Mouse (Mus musculus): ENCODE results near the gene Dact2. TPM values are rescaled to one million over a fixed set of nuclear protein-coding genes. Genes with fewer than 3 reads are reported as not detected.

Gene Dact2
- polyA plus RNA-seq, 1 experiment from 2014 or later: 1.1 TPM

GRCm38 (mm10) chr17:14221893-14222615, 17.9 kb upstream of the Dact2 start:
- Histone ChIP-seq H3K4me2 (ENCODE audit: low read depth) (no peak overlapping the region), H3K9ac (ENCODE audit: low read length) (no peak overlapping the region), H3K4me3 (ENCODE audit: low read depth, low read length) (no peak overlapping the region), H3K36me3 (ENCODE audit: control insufficient read depth, insufficient read depth, low read length) (no peaks in the 10 kb centered on the region), H3K9me3 (ENCODE audit: control insufficient read depth, low read length) (no peaks in the 10 kb centered on the region), H3K4me1 (ENCODE audit: control insufficient read depth, insufficient read depth, low read length) (no peaks in the 10 kb centered on the region), H3K27ac (ENCODE audit: low read depth, low read length) (no peak overlapping the region), H3K27me3 (ENCODE audit: control insufficient read depth, insufficient read depth, low read length) (no peaks in the 10 kb centered on the region)
- DNase-seq (ENCODE audit: low spot score) (peak; percentile 45), ATAC-seq (ENCODE audit: insufficient read depth, low FRiP score, low TSS enrichment) (no peak)
- WGBS: 31% methylated on average over 11 of the region's 11 CpGs

DNA sequence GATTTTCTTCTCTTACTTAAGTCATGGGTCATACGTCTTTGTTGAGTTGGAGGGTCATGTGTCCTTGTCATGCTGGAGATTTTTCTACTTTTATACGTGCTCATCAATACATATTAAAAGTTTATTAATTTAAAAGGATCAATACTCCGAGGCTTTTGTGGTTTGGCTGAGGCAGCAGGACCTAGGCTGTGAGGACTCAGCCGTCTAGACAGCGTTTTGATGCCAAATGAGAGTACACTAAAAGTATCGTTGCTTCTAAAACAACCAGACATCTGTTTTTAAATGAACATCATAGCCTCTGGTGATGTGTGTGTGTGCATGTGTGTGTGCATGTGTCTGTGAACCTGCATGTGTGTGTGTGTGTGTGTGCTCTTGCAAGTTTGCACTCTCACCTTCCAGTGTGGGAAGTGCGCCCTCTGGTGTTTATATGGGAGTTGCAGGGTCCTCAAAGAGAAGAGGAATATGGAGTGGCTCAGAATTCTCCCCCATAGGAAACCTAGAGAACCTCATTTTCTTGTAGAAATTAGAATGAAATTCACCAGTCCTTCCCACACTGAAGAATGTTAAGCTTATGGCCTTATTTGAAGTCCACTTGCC, 16.6 kb upstream of the Dact2 start:
- no peak overlapping the region for H3K4me3 ChIP-seq (ENCODE audit: low read depth, low read length)
- DNase-seq (ENCODE audit: low spot score) (peak; percentile 74), ATAC-seq (ENCODE audit: insufficient read depth, low FRiP score, low TSS enrichment) (peak; percentile 35; the same call in 1 of the 2 replicates)
- 68% methylated on average over 7 of the region's 7 CpGs for WGBS
- no peaks in the 10 kb centered on the region for H3K36me3 ChIP-seq (ENCODE audit: control insufficient read depth, insufficient read depth, low read length)
- no peaks in the 10 kb centered on the region for H3K27me3 ChIP-seq (ENCODE audit: control insufficient read depth, insufficient read depth, low read length)
- H3K4me1 ChIP-seq (ENCODE audit: control insufficient read depth, insufficient read depth, low read length): no peaks in the 10 kb centered on the region
- H3K9me3 ChIP-seq (ENCODE audit: control insufficient read depth, low read length): no peaks in the 10 kb centered on the region
- H3K27ac ChIP-seq (ENCODE audit: low read depth, low read length): no peak overlapping the region
- H3K4me2 ChIP-seq (ENCODE audit: low read depth): no peak overlapping the region
- H3K9ac ChIP-seq (ENCODE audit: low read length): no peak overlapping the region

DNA sequence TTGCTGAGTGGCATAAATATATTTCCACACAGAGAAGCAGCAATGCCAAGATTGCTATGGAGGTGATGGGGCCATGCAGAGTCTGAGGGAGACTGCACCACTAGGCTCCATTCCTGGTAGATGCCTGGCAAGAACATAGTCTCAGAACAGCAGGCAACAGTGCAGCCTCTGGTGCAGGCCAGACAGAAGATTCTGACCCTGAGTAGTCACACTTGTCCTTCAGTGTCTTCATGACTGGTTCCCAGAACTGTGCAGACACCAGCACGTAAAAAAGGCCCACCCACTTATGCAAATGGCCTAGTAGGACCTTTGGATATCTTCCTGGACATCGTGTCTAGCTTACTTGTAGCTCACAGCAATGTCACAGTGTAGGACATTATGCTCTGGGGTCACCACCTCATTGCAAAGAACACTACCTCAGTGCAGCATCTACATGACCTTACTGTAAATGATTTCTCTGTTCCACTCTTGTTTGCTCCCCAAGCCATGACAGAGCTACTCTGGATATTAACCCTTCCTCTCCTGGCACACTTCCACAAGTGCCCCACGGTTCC, 9.9 kb upstream of the Dact2 start:
- Histone ChIP-seq H3K4me2 (ENCODE audit: low read depth) (no peak overlapping the region), H3K36me3 (ENCODE audit: control insufficient read depth, insufficient read depth, low read length) (no peaks in the 10 kb centered on the region), H3K4me1 (ENCODE audit: control insufficient read depth, insufficient read depth, low read length) (no peaks in the 10 kb centered on the region), H3K9me3 (ENCODE audit: control insufficient read depth, low read length) (no peaks in the 10 kb centered on the region), H3K27ac (ENCODE audit: low read depth, low read length) (no peak overlapping the region), H3K9ac (ENCODE audit: low read length) (no peak overlapping the region), H3K4me3 (ENCODE audit: low read depth, low read length) (no peak overlapping the region), H3K27me3 (ENCODE audit: control insufficient read depth, insufficient read depth, low read length) (no peaks in the 10 kb centered on the region)
- DNase-seq (ENCODE audit: low spot score) (no peak), ATAC-seq (ENCODE audit: insufficient read depth, low FRiP score, low TSS enrichment) (no peak)
- WGBS: 77% methylated on average over 3 of the region's 3 CpGs

- Histone ChIP-seq H3K9ac (ENCODE audit: low read length) (no peak overlapping the region), H3K9me3 (ENCODE audit: control insufficient read depth, low read length) (no peaks in the 10 kb centered on the region), H3K27ac (ENCODE audit: low read depth, low read length) (no peak overlapping the region), H3K27me3 (ENCODE audit: control insufficient read depth, insufficient read depth, low read length) (no peaks in the 10 kb centered on the region), H3K4me2 (ENCODE audit: low read depth) (no peak overlapping the region), H3K4me3 (ENCODE audit: low read depth, low read length) (no peak overlapping the region), H3K4me1 (ENCODE audit: control insufficient read depth, insufficient read depth, low read length) (no peaks in the 10 kb centered on the region), H3K36me3 (ENCODE audit: control insufficient read depth, insufficient read depth, low read length) (no peaks in the 10 kb centered on the region)
- WGBS: 85% methylated on average over 7 of the region's 7 CpGs
- ATAC-seq (ENCODE audit: insufficient read depth, low FRiP score, low TSS enrichment) (no peak), DNase-seq (ENCODE audit: low spot score) (no peak)
These were observed 8.7 kb upstream of the Dact2 start for GRCm38 (mm10) chr17:14212796-14213195.

DNA sequence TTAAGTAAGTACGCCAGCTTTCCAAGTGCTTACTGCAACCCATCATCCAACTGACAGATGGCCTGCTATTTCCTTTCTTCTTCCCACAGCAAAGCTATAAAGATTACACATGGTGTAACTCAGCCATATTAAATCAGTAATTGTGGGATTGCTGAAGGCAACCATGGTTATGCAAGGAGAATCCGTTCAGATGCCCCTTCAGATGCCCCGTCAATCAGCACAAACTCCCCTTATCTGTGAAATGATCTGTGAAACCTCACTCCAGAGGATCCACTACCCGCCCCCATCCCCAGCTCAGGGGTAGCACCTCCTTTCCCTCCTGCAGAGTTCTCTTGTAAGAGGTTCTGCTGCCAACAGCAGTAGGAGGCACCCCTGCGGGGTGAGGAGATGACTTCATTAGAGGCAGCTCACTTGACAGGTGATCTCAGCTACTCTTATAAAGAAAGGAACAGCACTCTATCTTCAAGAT, 3.0 kb upstream of the Dact2 start:
- H3K27me3 ChIP-seq (ENCODE audit: control insufficient read depth, insufficient read depth, low read length): peaks cover 39% of the 10 kb centered on the region
- H3K9ac ChIP-seq (ENCODE audit: low read length): no peak overlapping the region
- no peaks in the 10 kb centered on the region for H3K9me3 ChIP-seq (ENCODE audit: control insufficient read depth, low read length)
- H3K4me3 ChIP-seq (ENCODE audit: low read depth, low read length): no peak overlapping the region
- no peak overlapping the region for H3K27ac ChIP-seq (ENCODE audit: low read depth, low read length)
- 31% methylated on average over 5 of the region's 5 CpGs for WGBS
- ATAC-seq (ENCODE audit: insufficient read depth, low FRiP score, low TSS enrichment) (no peak), DNase-seq (ENCODE audit: low spot score) (no peak)
- no peak overlapping the region for H3K4me2 ChIP-seq (ENCODE audit: low read depth)
- no peaks in the 10 kb centered on the region for H3K36me3 ChIP-seq (ENCODE audit: control insufficient read depth, insufficient read depth, low read length)
- peaks cover 3% of the 10 kb centered on the region; the same call in 1 of the 2 replicates for H3K4me1 ChIP-seq (ENCODE audit: control insufficient read depth, insufficient read depth, low read length)

GRCm38 (mm10) chr17:14206062-14206461, 2.0 kb upstream of the Dact2 start:
- 30% methylated on average over 3 of the region's 3 CpGs for WGBS

GRCm38 (mm10) chr17:14205236-14205635, 1.1 kb upstream of the Dact2 start:
- ATAC-seq (ENCODE audit: insufficient read depth, low FRiP score, low TSS enrichment) (no peak), DNase-seq (ENCODE audit: low spot score) (no peak)
- no peaks in the 10 kb centered on the region for H3K36me3 ChIP-seq (ENCODE audit: control insufficient read depth, insufficient read depth, low read length)
- H3K9ac ChIP-seq (ENCODE audit: low read length): no peak overlapping the region
- H3K4me1 ChIP-seq (ENCODE audit: control insufficient read depth, insufficient read depth, low read length): peaks cover 7% of the 10 kb centered on the region; the same call in 1 of the 2 replicates
- no peak overlapping the region for H3K4me3 ChIP-seq (ENCODE audit: low read depth, low read length)
- 83% methylated on average over 3 of the region's 3 CpGs for WGBS
- no peak overlapping the region for H3K27ac ChIP-seq (ENCODE audit: low read depth, low read length)
- no peak overlapping the region for H3K4me2 ChIP-seq (ENCODE audit: low read depth)
- no peaks in the 10 kb centered on the region for H3K9me3 ChIP-seq (ENCODE audit: control insufficient read depth, low read length)
- peaks cover 49% of the 10 kb centered on the region for H3K27me3 ChIP-seq (ENCODE audit: control insufficient read depth, insufficient read depth, low read length)

More at GRCm38 (mm10) chr17:14206062-14206461, 2.0 kb upstream of the Dact2 start:
- DNase-seq (ENCODE audit: low spot score): peak; percentile 81
- H3K27me3 ChIP-seq (ENCODE audit: control insufficient read depth, insufficient read depth, low read length): peaks cover 49% of the 10 kb centered on the region
- H3K4me1 ChIP-seq (ENCODE audit: control insufficient read depth, insufficient read depth, low read length): peaks cover 7% of the 10 kb centered on the region; the same call in 1 of the 2 replicates
- no peak overlapping the region for H3K4me2 ChIP-seq (ENCODE audit: low read depth)
- H3K27ac ChIP-seq (ENCODE audit: low read depth, low read length): no peak overlapping the region
- no peaks in the 10 kb centered on the region for H3K36me3 ChIP-seq (ENCODE audit: control insufficient read depth, insufficient read depth, low read length)
- no peak overlapping the region for H3K9ac ChIP-seq (ENCODE audit: low read length)
- no peaks in the 10 kb centered on the region for H3K9me3 ChIP-seq (ENCODE audit: control insufficient read depth, low read length)
- ATAC-seq (ENCODE audit: insufficient read depth, low FRiP score, low TSS enrichment): peak; percentile 48; the same call in 1 of the 2 replicates
- H3K4me3 ChIP-seq (ENCODE audit: low read depth, low read length): no peak overlapping the region

- H3K27ac ChIP-seq (ENCODE audit: low read depth, low read length): no peak overlapping the region
- no peaks in the 10 kb centered on the region for H3K9me3 ChIP-seq (ENCODE audit: control insufficient read depth, low read length)
- peak overlapping the region; percentile 52 for H3K9ac ChIP-seq (ENCODE audit: low read length)
- H3K4me3 ChIP-seq (ENCODE audit: low read depth, low read length): peak overlapping the region; percentile 47
- DNase-seq (ENCODE audit: low spot score) (peak; percentile 65), ATAC-seq (ENCODE audit: insufficient read depth, low FRiP score, low TSS enrichment) (peak; percentile 21)
- peaks cover 7% of the 10 kb centered on the region; the same call in 1 of the 2 replicates for H3K4me1 ChIP-seq (ENCODE audit: control insufficient read depth, insufficient read depth, low read length)
- peak overlapping the region; percentile 92 for H3K4me2 ChIP-seq (ENCODE audit: low read depth)
- no peaks in the 10 kb centered on the region for H3K36me3 ChIP-seq (ENCODE audit: control insufficient read depth, insufficient read depth, low read length)
- WGBS: under 1% methylated on average over 84 of the region's 97 CpGs
- peaks cover 49% of the 10 kb centered on the region for H3K27me3 ChIP-seq (ENCODE audit: control insufficient read depth, insufficient read depth, low read length)
These were observed 773 bp downstream of the Dact2 start for GRCm38 (mm10) chr17:14203121-14203941.

Data from neural tube, embryonic 11.5 days (tissue).